Mouse (Mus musculus): Measurements from ENCODE around the gene Olfr54. TPM values are rescaled to one million over a fixed set of nuclear protein-coding genes. Genes with fewer than 3 reads are reported as not detected.
"Not testable (repeated sequence)": the region's sequence is repeated elsewhere in the genome, so short reads cannot be mapped to it uniquely, and the experiment has no call there.

Gene Olfr54
- not detected in 2 replicates for polyA plus RNA-seq (2014; fragmentation: Nextera tagmentation; extraction: Ambion mirVana)

DNA sequence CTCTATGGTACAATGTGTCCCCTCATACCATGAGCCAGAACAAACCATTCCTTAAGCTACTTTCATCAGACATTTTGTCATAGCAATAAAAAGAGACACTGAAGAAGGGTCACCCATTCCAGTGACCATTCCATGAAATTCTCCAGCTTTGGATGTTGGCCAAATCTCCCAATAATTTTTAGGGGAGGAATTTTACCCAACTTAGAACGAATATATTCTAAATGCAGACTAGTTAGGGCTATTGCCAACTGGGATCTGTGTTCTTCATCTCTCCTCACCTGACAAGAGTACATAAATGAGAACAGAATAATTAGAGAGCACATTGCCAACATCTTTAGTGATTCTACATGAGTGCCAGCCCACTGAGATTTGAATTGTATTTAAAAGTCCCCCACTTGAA, at the start of gene Olfr54:
Gene Olfr54 (plus strand): TSS at position 301 of the 400 bp plus-strand sequence.
- H3K9ac ChIP-seq (replicated peaks; ENCODE audit: low read depth, low read length): no peak within 1 kb of the TSS
- no peaks in the 10 kb centered on the region for H3K27me3 ChIP-seq (ENCODE audit: control insufficient read depth, insufficient read depth, low read length)
- no peaks in the 10 kb centered on the region for H3K4me1 ChIP-seq (ENCODE audit: control insufficient read depth, insufficient read depth, low read length)
- H3K36me3 ChIP-seq (ENCODE audit: control insufficient read depth, insufficient read depth, low read length): no peaks in the 10 kb centered on the region
- no peaks in the 10 kb centered on the region for H3K9me3 ChIP-seq (ENCODE audit: control insufficient read depth, low read depth, low read length)
- H3K4me2 ChIP-seq (replicated peaks; ENCODE audit: low read depth, low read length): no peak within 1 kb of the TSS
- no peak for ATAC-seq (ENCODE audit: insufficient number of reproducible peaks, insufficient read depth, low FRiP score, low read depth)
- H3K4me3 ChIP-seq (ENCODE audit: low read depth, low read length): no peak within 1 kb of the TSS
- H3K27ac ChIP-seq (ENCODE audit: low read length): no peak within 1 kb of the TSS
- WGBS: 56% methylated on average over 1 of the region's 1 CpGs

DNA sequence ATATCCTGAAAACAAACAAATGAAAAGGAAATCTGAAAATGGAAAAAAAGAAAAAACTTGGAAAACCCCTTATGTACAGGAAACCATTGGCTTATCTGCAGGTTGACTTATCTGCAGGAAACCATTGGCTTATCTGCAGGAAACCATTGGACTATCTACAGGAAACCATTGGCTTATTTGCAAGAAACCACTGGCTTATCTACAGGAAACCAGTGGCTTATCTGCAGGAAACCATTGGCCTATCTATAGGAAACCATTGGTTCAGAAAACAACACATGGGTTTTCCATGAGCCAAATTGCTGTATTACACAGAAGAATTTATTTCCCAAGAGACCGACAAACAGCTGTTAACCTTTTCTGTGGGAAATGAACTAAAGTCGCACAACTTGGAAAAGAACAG, 49.1 kb upstream of the Olfr54 start:
- no peak for ATAC-seq (ENCODE audit: insufficient number of reproducible peaks, insufficient read depth, low FRiP score, low read depth)
- no peak overlapping the region for H3K4me2 ChIP-seq (replicated peaks; ENCODE audit: low read depth, low read length)
- 81% methylated on average over 2 of the region's 2 CpGs for WGBS

DNA sequence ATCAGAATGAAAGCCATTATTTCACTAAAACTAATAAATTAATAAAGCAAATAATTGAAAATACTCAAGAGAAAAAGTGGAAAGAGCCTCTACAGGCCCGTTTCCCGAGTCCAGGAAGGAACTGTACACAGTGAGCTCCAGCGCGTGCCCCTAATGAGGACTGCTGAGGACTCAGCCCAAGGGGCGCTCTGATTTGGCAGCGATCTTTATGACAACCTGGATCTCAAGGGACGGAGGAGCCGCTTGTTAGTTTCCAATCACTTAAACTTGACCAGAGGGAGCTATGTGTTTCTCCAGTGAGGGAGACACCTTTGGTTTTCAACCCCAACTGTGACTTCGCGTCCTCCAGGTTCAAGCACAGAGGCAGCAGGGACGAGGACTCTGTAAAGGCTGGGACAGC, 47.8 kb upstream of the Olfr54 start, which contains the start of gene Olfr1378:
Gene Olfr1378 (plus strand): TSS at position 301 of the 400 bp plus-strand sequence.
- no peak within 1 kb of the TSS for H3K9ac ChIP-seq (replicated peaks; ENCODE audit: low read depth, low read length)
- ATAC-seq (ENCODE audit: insufficient number of reproducible peaks, insufficient read depth, low FRiP score, low read depth): no peak
- 82% methylated on average over 11 of the region's 11 CpGs for WGBS
- H3K4me3 ChIP-seq (ENCODE audit: low read depth, low read length): no peak within 1 kb of the TSS
- H3K27me3 ChIP-seq (ENCODE audit: control insufficient read depth, insufficient read depth, low read length): no peaks in the 10 kb centered on the region
- H3K4me1 ChIP-seq (ENCODE audit: control insufficient read depth, insufficient read depth, low read length): no peaks in the 10 kb centered on the region
- no peaks in the 10 kb centered on the region for H3K9me3 ChIP-seq (ENCODE audit: control insufficient read depth, low read depth, low read length)
- H3K36me3 ChIP-seq (ENCODE audit: control insufficient read depth, insufficient read depth, low read length): no peaks in the 10 kb centered on the region
- no peak within 1 kb of the TSS for H3K4me2 ChIP-seq (replicated peaks; ENCODE audit: low read depth, low read length)
- H3K27ac ChIP-seq (ENCODE audit: low read length): no peak within 1 kb of the TSS

More for the DNA sequence above, 49.1 kb upstream of the Olfr54 start:
- Histone ChIP-seq H3K27me3 (ENCODE audit: control insufficient read depth, insufficient read depth, low read length) (no peaks in the 10 kb centered on the region), H3K36me3 (ENCODE audit: control insufficient read depth, insufficient read depth, low read length) (no peaks in the 10 kb centered on the region), H3K9me3 (ENCODE audit: control insufficient read depth, low read depth, low read length) (no peaks in the 10 kb centered on the region), H3K9ac (replicated peaks; ENCODE audit: low read depth, low read length) (no peak overlapping the region), H3K4me3 (ENCODE audit: low read depth, low read length) (no peak overlapping the region), H3K4me1 (ENCODE audit: control insufficient read depth, insufficient read depth, low read length) (no peaks in the 10 kb centered on the region), H3K27ac (ENCODE audit: low read length) (no peak overlapping the region)

DNA sequence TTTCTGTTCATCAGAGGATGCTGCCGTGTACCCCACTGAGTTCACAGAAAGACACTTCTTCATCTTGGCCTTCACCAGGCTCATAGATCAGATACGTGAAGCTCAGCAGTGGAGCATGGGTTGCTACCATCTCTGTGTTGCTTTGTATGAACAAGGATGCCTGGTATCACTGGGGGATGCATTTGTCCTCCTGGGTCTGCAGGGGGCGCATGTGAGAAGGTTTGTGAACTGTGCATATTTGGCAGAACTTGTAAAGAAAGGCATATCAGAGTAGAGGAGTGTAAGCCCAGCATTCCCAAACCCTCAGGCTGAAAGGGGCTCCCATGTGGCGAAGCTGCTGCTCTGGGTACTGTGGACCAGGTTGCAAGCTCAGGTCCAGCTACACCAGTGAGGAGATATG, 36.8 kb upstream of the Olfr54 start:
- ATAC-seq (ENCODE audit: insufficient number of reproducible peaks, insufficient read depth, low FRiP score, low read depth): no peak
- Histone ChIP-seq H3K36me3 (ENCODE audit: control insufficient read depth, insufficient read depth, low read length) (no peaks in the 10 kb centered on the region), H3K9ac (replicated peaks; ENCODE audit: low read depth, low read length) (no peak overlapping the region), H3K4me2 (replicated peaks; ENCODE audit: low read depth, low read length) (no peak overlapping the region), H3K4me1 (ENCODE audit: control insufficient read depth, insufficient read depth, low read length) (no peaks in the 10 kb centered on the region), H3K27ac (ENCODE audit: low read length) (no peak overlapping the region), H3K4me3 (ENCODE audit: low read depth, low read length) (no peak overlapping the region), H3K9me3 (ENCODE audit: control insufficient read depth, low read depth, low read length) (no peaks in the 10 kb centered on the region), H3K27me3 (ENCODE audit: control insufficient read depth, insufficient read depth, low read length) (no peaks in the 10 kb centered on the region)
- 66% methylated on average over 4 of the region's 4 CpGs for WGBS

DNA sequence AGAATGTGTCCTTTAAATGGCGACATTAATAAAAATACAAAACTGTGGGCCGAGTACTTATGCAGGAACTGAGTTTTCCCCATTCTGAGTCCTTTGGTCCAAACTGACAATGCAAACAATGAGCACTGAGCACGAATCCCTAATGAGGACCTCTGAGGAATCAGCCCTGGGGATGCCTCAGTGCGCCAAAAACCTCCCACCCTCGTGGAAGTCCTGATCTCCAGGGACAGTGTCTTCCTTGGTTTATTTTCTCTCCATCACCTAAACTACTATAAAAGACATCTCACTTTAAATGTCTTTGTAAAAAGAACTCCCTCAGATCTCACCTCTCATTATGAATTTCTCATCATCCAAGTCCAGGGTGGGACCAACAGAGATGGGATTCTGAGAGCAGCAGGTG, 32.4 kb upstream of the Olfr54 start, which contains the start of gene Olfr1377:
Gene Olfr1377 (plus strand): TSS at position 301 of the 400 bp plus-strand sequence.
- Histone ChIP-seq H3K9me3 (ENCODE audit: control insufficient read depth, low read depth, low read length) (no peaks in the 10 kb centered on the region), H3K4me3 (ENCODE audit: low read depth, low read length) (no peak within 1 kb of the TSS), H3K9ac (replicated peaks; ENCODE audit: low read depth, low read length) (no peak within 1 kb of the TSS), H3K4me2 (replicated peaks; ENCODE audit: low read depth, low read length) (no peak within 1 kb of the TSS), H3K27ac (ENCODE audit: low read length) (no peak within 1 kb of the TSS), H3K36me3 (ENCODE audit: control insufficient read depth, insufficient read depth, low read length) (no peaks in the 10 kb centered on the region), H3K27me3 (ENCODE audit: control insufficient read depth, insufficient read depth, low read length) (no peaks in the 10 kb centered on the region), H3K4me1 (ENCODE audit: control insufficient read depth, insufficient read depth, low read length) (no peaks in the 10 kb centered on the region)
- whole genome bisulfite sequencing: 73% methylated on average over 5 of the region's 5 CpGs
- ATAC-seq (ENCODE audit: insufficient number of reproducible peaks, insufficient read depth, low FRiP score, low read depth): no peak

DNA sequence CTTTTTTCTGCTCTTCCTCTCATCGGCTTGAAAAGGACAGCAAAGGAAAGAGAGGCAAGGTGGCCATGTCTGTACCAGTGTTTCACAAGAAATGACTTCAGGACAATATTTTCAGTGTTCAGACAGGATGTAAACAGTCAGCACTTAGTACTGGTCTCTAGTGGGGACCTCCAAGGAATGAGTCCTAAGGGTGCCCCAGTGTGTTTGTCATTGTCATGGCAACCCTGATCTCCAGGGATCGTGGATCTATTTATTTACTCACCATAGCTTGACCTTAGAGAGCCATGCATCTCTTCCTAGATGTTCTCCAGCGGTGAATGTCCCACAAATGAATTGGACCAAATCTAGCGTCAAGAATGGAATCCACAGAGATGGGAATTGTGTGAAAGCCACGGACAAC, 10.7 kb upstream of the Olfr54 start, which contains the start of gene Olfr51:
Gene Olfr51 (plus strand): TSS at position 301 of the 400 bp plus-strand sequence.
- Histone ChIP-seq H3K27ac (ENCODE audit: low read length) (no peak within 1 kb of the TSS), H3K9me3 (ENCODE audit: control insufficient read depth, low read depth, low read length) (no peaks in the 10 kb centered on the region), H3K9ac (replicated peaks; ENCODE audit: low read depth, low read length) (no peak within 1 kb of the TSS), H3K4me3 (ENCODE audit: low read depth, low read length) (no peak within 1 kb of the TSS), H3K27me3 (ENCODE audit: control insufficient read depth, insufficient read depth, low read length) (no peaks in the 10 kb centered on the region), H3K4me2 (replicated peaks; ENCODE audit: low read depth, low read length) (no peak within 1 kb of the TSS), H3K36me3 (ENCODE audit: control insufficient read depth, insufficient read depth, low read length) (no peaks in the 10 kb centered on the region), H3K4me1 (ENCODE audit: control insufficient read depth, insufficient read depth, low read length) (no peaks in the 10 kb centered on the region)
- 68% methylated on average over 5 of the region's 5 CpGs for WGBS
- ATAC-seq (ENCODE audit: insufficient number of reproducible peaks, insufficient read depth, low FRiP score, low read depth): no peak

DNA sequence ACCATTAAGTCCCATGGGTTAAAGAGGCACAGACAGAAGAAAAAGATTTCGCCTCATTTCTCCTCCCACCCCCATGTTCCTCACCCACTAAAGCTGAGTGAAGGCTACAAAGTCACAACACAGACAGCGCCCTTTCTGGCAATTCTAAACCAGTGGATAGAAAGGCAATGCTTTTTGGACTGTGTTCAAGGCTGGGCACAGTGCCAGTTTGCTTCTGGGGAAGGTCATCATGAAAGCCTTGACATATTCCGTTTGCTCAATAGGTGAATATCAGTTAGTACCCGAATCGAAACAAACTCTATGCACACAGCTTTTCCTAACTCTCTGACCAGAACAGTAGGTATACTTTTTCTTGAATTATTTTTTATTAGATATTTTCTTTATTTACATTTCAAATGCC, 2.2 kb upstream of the Olfr54 start:
- H3K9me3 ChIP-seq (ENCODE audit: control insufficient read depth, low read depth, low read length): no peaks in the 10 kb centered on the region
- no peaks in the 10 kb centered on the region for H3K36me3 ChIP-seq (ENCODE audit: control insufficient read depth, insufficient read depth, low read length)
- H3K4me2 ChIP-seq (replicated peaks; ENCODE audit: low read depth, low read length): no peak overlapping the region
- H3K27ac ChIP-seq (ENCODE audit: low read length): no peak overlapping the region
- H3K27me3 ChIP-seq (ENCODE audit: control insufficient read depth, insufficient read depth, low read length): no peaks in the 10 kb centered on the region
- WGBS: 53% methylated on average over 5 of the region's 5 CpGs
- no peaks in the 10 kb centered on the region for H3K4me1 ChIP-seq (ENCODE audit: control insufficient read depth, insufficient read depth, low read length)
- H3K4me3 ChIP-seq (ENCODE audit: low read depth, low read length): no peak overlapping the region
- no peak overlapping the region for H3K9ac ChIP-seq (replicated peaks; ENCODE audit: low read depth, low read length)
- ATAC-seq (ENCODE audit: insufficient number of reproducible peaks, insufficient read depth, low FRiP score, low read depth): no peak

DNA sequence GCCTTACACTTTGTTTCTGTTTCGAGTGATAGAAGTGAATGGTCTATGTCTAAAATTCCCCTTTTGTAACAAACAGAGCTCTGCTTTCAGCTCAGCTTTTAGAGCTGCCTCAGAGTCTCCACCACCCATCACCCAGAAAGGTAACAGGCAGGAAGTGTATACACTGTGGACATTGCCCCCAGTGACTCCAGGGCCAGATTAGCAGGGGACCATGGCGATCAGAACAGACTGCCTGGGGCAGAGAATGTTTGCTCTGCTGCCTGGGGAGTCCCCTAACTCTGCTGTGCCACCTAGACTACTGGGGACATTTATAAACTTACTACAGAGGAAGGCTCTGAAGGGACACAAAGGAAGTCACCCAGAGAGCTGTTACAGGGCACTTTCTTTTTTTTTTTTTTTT, 2.3 kb downstream of the Olfr54 start:
- WGBS: 46% methylated on average over 2 of the region's 2 CpGs
- H3K36me3 ChIP-seq (ENCODE audit: control insufficient read depth, insufficient read depth, low read length): no peaks in the 10 kb centered on the region
- no peak for ATAC-seq (ENCODE audit: insufficient number of reproducible peaks, insufficient read depth, low FRiP score, low read depth)

DNA sequence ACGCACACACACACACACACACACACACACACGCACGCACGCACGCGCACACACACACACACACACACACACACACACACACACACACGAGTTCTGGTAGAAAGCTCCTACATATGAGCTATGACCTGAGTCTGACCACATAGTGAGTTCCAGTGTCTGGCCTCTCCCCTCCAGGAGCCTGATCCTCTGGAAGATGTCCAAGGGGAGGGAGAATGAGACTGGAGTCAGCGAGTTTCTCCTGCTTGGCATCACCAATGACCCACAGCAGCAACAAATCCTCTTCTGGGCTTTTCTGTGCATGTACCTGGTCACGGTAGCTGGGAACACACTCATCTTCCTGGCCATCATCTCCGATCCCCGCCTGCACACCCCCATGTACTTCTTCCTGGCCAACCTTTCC, 12.8 kb downstream of the Olfr54 start:
- not testable (repeated sequence) for H3K27ac ChIP-seq (ENCODE audit: low read length); ATAC-seq (ENCODE audit: insufficient number of reproducible peaks, insufficient read depth, low FRiP score, low read depth); H3K9me3 ChIP-seq (ENCODE audit: control insufficient read depth, low read depth, low read length); H3K9ac ChIP-seq (replicated peaks; ENCODE audit: low read depth, low read length); H3K4me2 ChIP-seq (replicated peaks; ENCODE audit: low read depth, low read length); H3K4me3 ChIP-seq (ENCODE audit: low read depth, low read length); H3K36me3 ChIP-seq (ENCODE audit: control insufficient read depth, insufficient read depth, low read length); H3K27me3 ChIP-seq (ENCODE audit: control insufficient read depth, insufficient read depth, low read length); H3K4me1 ChIP-seq (ENCODE audit: control insufficient read depth, insufficient read depth, low read length)
- WGBS: 87% methylated on average over 10 of the region's 11 CpGs

More for the DNA sequence above, 2.3 kb downstream of the Olfr54 start:
- H3K27me3 ChIP-seq (ENCODE audit: control insufficient read depth, insufficient read depth, low read length): no peaks in the 10 kb centered on the region
- H3K9me3 ChIP-seq (ENCODE audit: control insufficient read depth, low read depth, low read length): no peaks in the 10 kb centered on the region
- H3K9ac ChIP-seq (replicated peaks; ENCODE audit: low read depth, low read length): no peak overlapping the region
- no peak overlapping the region for H3K27ac ChIP-seq (ENCODE audit: low read length)
- no peak overlapping the region for H3K4me2 ChIP-seq (replicated peaks; ENCODE audit: low read depth, low read length)
- no peak overlapping the region for H3K4me3 ChIP-seq (ENCODE audit: low read depth, low read length)
- no peaks in the 10 kb centered on the region for H3K4me1 ChIP-seq (ENCODE audit: control insufficient read depth, insufficient read depth, low read length)
